Mouse (Mus musculus) Patski (cell line): ENCODE measurements around the gene Olfr15. TPM values are rescaled to one million over a fixed set of nuclear protein-coding genes. Genes with fewer than 3 reads are reported as not detected.
"Not testable (repeated sequence)": the region's sequence is repeated elsewhere in the genome, so short reads cannot be mapped to it uniquely, and the experiment has no call there.

Source experiments
- ATAC-seq: fragments of 100-300 bp; one replicate; pipeline ENCODE4 v1.8.0; 2021
- CTCF ChIA-PET: fragments of 350-600 bp; sonication (Branson Sonifier 250); formaldehyde crosslinking; loops from one replicate; lab custom pipeline; 2022; ENCODE audit warnings: inconsistent platforms; lab: Charles Lee
- POLR2A ChIA-PET: fragments of 350-600 bp; sonication (Branson Sonifier 250); formaldehyde crosslinking; loops from one replicate; lab custom pipeline; 2022; ENCODE audit warnings: antibody characterized with exemption, inconsistent platforms; lab: Charles Lee
- DNase-seq: peaks from one replicate; pipeline ENCODE4 v3.0.0-alpha.2; 2011; ENCODE audit warnings: low read depth, low spot score
- H3K27me3 ChIP-seq: fragments of 371-371 bp; one replicate; pipeline ENCODE4 v1.5.1; 2021
- CTCF ChIP-seq: fragments of 100-300 bp; IDR thresholded peaks from one replicate; pipeline ENCODE4 v1.5.1; 2021
- in situ Hi-C: fragments of 300-500 bp; cut with MboI; formaldehyde crosslinking; loops from 3 replicates; pipeline ENCODE4 v1.11.1; 2018; ENCODE audit warnings: low pct_unique_long_range_greater_than_20kb, mixed read lengths
- polyA plus RNA-seq: library from polyadenylated mRNA; unstranded; gene quantifications from one replicate; pipeline ENCODE4 v1.2.3, GENCODE M21; 2021

The Olfr15 gene
- 0.04 TPM for polyA plus RNA-seq

GRCm38 (mm10) chr16:3830588-3831109, at the start of gene Olfr15:
TSS of gene Olfr15 (plus strand) at chr16:3830878.
- no peak for DNase-seq
- H3K27me3 ChIP-seq = no peaks in the 10 kb centered on the region
- ChIA-PET POLR2A (no interaction called here), CTCF (interaction anchor here (0.9 to 1.0 kb wide), 2 partner anchors 78 to 174 kb away, joined by 3 read pairs; no protein-coding TSS in a partner anchor)
- in situ Hi-C loops = no loop called here
- ATAC-seq = no peak
- peak; percentile 41 for TF ChIP-seq CTCF

- TF ChIP-seq CTCF = no peak
- H3K27me3 ChIP-seq = no peaks in the 10 kb centered on the region
- ChIA-PET CTCF (interaction anchor here (1.0 kb wide), 2 partner anchors 10 to 19 kb away, joined by 4 read pairs; no protein-coding TSS in a partner anchor), POLR2A (no interaction called here)
- in situ Hi-C loops = no loop called here
- DNase-seq = no peak
- ATAC-seq = no peak
Observed at GRCm38 (mm10) chr16:3781237-3781636, 49.4 kb upstream of the Olfr15 start.

GRCm38 (mm10) chr16:3788394-3788793, 42.3 kb upstream of the Olfr15 start:
- no peaks in the 10 kb centered on the region for H3K27me3 ChIP-seq
- in situ Hi-C loops = no loop called here
- CTCF ChIA-PET = no interaction called here
- ATAC-seq (no peak), DNase-seq (no peak)
- no peak for TF ChIP-seq CTCF
- POLR2A ChIA-PET = no interaction called here

GRCm38 (mm10) chr16:3808176-3808575, 22.5 kb upstream of the Olfr15 start:
- ATAC-seq = no peak
- DNase-seq = no peak
- no peaks in the 10 kb centered on the region for H3K27me3 ChIP-seq
- TF ChIP-seq CTCF = no peak
- POLR2A ChIA-PET = no interaction called here
- CTCF ChIA-PET = interaction anchor here (1.2 to 2.5 kb wide), 4 partner anchors 9 to 24 kb away, joined by 3 to 9 read pairs (median 4); no protein-coding TSS in a partner anchor
- in situ Hi-C loops = no loop called here

- DNase-seq, POLR2A ChIA-PET, CTCF ChIA-PET, ATAC-seq, H3K27me3 ChIP-seq, in situ Hi-C loops: not testable (repeated sequence)
Observed at GRCm38 (mm10) chr16:3814667-3815066, 16.0 kb upstream of the Olfr15 start.

- POLR2A ChIA-PET = interaction anchor here (0.6 kb wide), 2 partner anchors 45 to 206 kb away, joined by 3 to 4 read pairs; no protein-coding TSS in a partner anchor
- DNase-seq = peak; percentile 69
Observed at GRCm38 (mm10) chr16:3820202-3820601, 10.5 kb upstream of the Olfr15 start.

GRCm38 (mm10) chr16:3828021-3828420, 2.7 kb upstream of the Olfr15 start:
- no peak for TF ChIP-seq CTCF
- CTCF ChIA-PET = no interaction called here
- ATAC-seq (peak; percentile 62), DNase-seq (no peak)
- in situ Hi-C loops = no loop called here
- H3K27me3 ChIP-seq = no peaks in the 10 kb centered on the region
- POLR2A ChIA-PET = no interaction called here

More at GRCm38 (mm10) chr16:3820202-3820601, 10.5 kb upstream of the Olfr15 start:
- CTCF ChIA-PET = no interaction called here
- peak; percentile 100 for ATAC-seq
- TF ChIP-seq CTCF = no peak
- in situ Hi-C loops = no loop called here
- no peaks in the 10 kb centered on the region for H3K27me3 ChIP-seq

- ChIA-PET CTCF (no interaction called here), POLR2A (no interaction called here)
- DNase-seq = no peak
- no peak for ATAC-seq
- no peaks in the 10 kb centered on the region for H3K27me3 ChIP-seq
- no peak for TF ChIP-seq CTCF
- in situ Hi-C loops = no loop called here
Observed at GRCm38 (mm10) chr16:3829727-3830126, 951 bp upstream of the Olfr15 start.

- DNase-seq = no peak
- ATAC-seq = no peak
- CTCF ChIA-PET = interaction anchor here (1.8 kb wide), 1 partner anchor 11 kb away, joined by 6 read pairs; no protein-coding TSS in a partner anchor
- POLR2A ChIA-PET = interaction anchor here (0.6 kb wide), 1 partner anchor 10 kb away, joined by 3 read pairs; no protein-coding TSS in a partner anchor
- in situ Hi-C loops = no loop called here
- H3K27me3 ChIP-seq = no peaks in the 10 kb centered on the region
- no peak for TF ChIP-seq CTCF
Observed at GRCm38 (mm10) chr16:3835461-3835860, 4.8 kb downstream of the Olfr15 start.

- DNase-seq = no peak
- ChIA-PET CTCF (interaction anchor here (0.9 to 1.6 kb wide), 3 partner anchors 9 to 32 kb away, joined by 3 read pairs; partner anchors contain the start of gene Naa60), POLR2A (no interaction called here)
- H3K27me3 ChIP-seq = no peaks in the 10 kb centered on the region
- TF ChIP-seq CTCF = no peak
- in situ Hi-C loops = no loop called here
- no peak for ATAC-seq
Observed at GRCm38 (mm10) chr16:3839157-3839885, 8.6 kb downstream of the Olfr15 start.

- no peak for TF ChIP-seq CTCF
- ATAC-seq (no peak), DNase-seq (no peak)
- H3K27me3 ChIP-seq = no peaks in the 10 kb centered on the region
- in situ Hi-C loops = no loop called here
- ChIA-PET CTCF (no interaction called here), POLR2A (no interaction called here)
Observed at GRCm38 (mm10) chr16:3842989-3843388, 12.3 kb downstream of the Olfr15 start.
